Mouse (Mus musculus) thymus, postnatal 0 days (tissue): Measurements from ENCODE around the gene Clpb. TPM values are rescaled to one million over a fixed set of nuclear protein-coding genes. Genes with fewer than 3 reads are reported as not detected.
"Not testable (repeated sequence)": the region's sequence is repeated elsewhere in the genome, so short reads cannot be mapped to it uniquely, and the experiment has no call there.

ENCODE experiments used
- DNase-seq: peaks from one replicate; pipeline ENCODE4 v3.0.0-alpha.2; 2015; ENCODE audit warnings: low spot score
- polyA plus RNA-seq: library from polyadenylated mRNA; unstranded; fragments of >200 nt; fragmentation: Nextera tagmentation; extraction: Ambion mirVana; gene quantifications from 2 replicates; pipeline ENCODE4 v1.2.1, GENCODE M21; 2015

Gene Clpb
- 30.5 and 33.4 TPM in 2 replicates for polyA plus RNA-seq

- peak; percentile 93 for DNase-seq
Observed at GRCm38 (mm10) chr7:101663514-101664159, at the start of gene Clpb. TSS of gene Clpb (plus strand) at chr7:101663633.

- DNase-seq = no peak
Observed at GRCm38 (mm10) chr7:101615406-101615805, 48.0 kb upstream of the Clpb start.

- no peak for DNase-seq
Observed at GRCm38 (mm10) chr7:101616136-101616835, 47.1 kb upstream of the Clpb start.

- peak; percentile 37 for DNase-seq
Observed at GRCm38 (mm10) chr7:101617438-101618165, 45.8 kb upstream of the Clpb start.

GRCm38 (mm10) chr7:101618273-101618672 is 45.2 kb upstream of the Clpb start:
- DNase-seq = no peak

- peak; percentile 60 for DNase-seq
Observed at GRCm38 (mm10) chr7:101620373-101620772, 43.1 kb upstream of the Clpb start.

- DNase-seq = not testable (repeated sequence)
Observed at GRCm38 (mm10) chr7:101621861-101622260, 41.6 kb upstream of the Clpb start.

- DNase-seq = no peak
Observed at GRCm38 (mm10) chr7:101624283-101624682, 39.1 kb upstream of the Clpb start.

GRCm38 (mm10) chr7:101627166-101627565 is 36.3 kb upstream of the Clpb start:
- not testable (repeated sequence) for DNase-seq

GRCm38 (mm10) chr7:101628481-101628880 is 35.0 kb upstream of the Clpb start:
- DNase-seq = no peak

- no peak for DNase-seq
Observed at GRCm38 (mm10) chr7:101633629-101634177, 29.7 kb upstream of the Clpb start.

GRCm38 (mm10) chr7:101634513-101634912 is 28.9 kb upstream of the Clpb start:
- DNase-seq = peak; percentile 31

GRCm38 (mm10) chr7:101636056-101636455 is 27.4 kb upstream of the Clpb start:
- peak; percentile 61 for DNase-seq

- DNase-seq = no peak
Observed at GRCm38 (mm10) chr7:101643879-101644278, 19.6 kb upstream of the Clpb start.

- DNase-seq = no peak
Observed at GRCm38 (mm10) chr7:101649729-101650128, 13.7 kb upstream of the Clpb start.

- peak; percentile 55 for DNase-seq
Observed at GRCm38 (mm10) chr7:101650565-101650964, 12.9 kb upstream of the Clpb start.

GRCm38 (mm10) chr7:101653681-101654209 is 9.7 kb upstream of the Clpb start:
- DNase-seq = peak; percentile 61

GRCm38 (mm10) chr7:101654936-101655335 is 8.5 kb upstream of the Clpb start:
- DNase-seq = no peak

- no peak for DNase-seq
Observed at GRCm38 (mm10) chr7:101662006-101662405, 1.4 kb upstream of the Clpb start.

- DNase-seq = peak; percentile 26
Observed at GRCm38 (mm10) chr7:101666581-101666980, 3.1 kb downstream of the Clpb start.

- no peak for DNase-seq
Observed at GRCm38 (mm10) chr7:101671601-101672280, 8.3 kb downstream of the Clpb start.
